Mouse (Mus musculus) heart, adult 2 months (tissue): Measurements from ENCODE around the gene Yif1a. TPM values are rescaled to one million over a fixed set of nuclear protein-coding genes. Genes with fewer than 3 reads are reported as not detected.

ENCODE experiments used
- DNase-seq, 2 experiments: peaks; one replicate each; pipeline ENCODE4 v3.0.0; 2021
- H3K27ac ChIP-seq: fragments of 200-600 bp; 2 replicates; pipeline ENCODE4 v1.8.1; 2022
- H3K27me3 ChIP-seq: fragments of 200-500 bp; 2 replicates; pipeline ENCODE4 v1.6.1; 2012; ENCODE audit warnings: mild to moderate bottlenecking, low read length, inconsistent platforms, mixed read lengths; ENCODE audit not compliant: control insufficient read depth, insufficient read depth
- H3K36me3 ChIP-seq: fragments of 200-500 bp; 2 replicates; pipeline ENCODE4 v1.6.1; 2012; ENCODE audit warnings: low read length, inconsistent platforms; ENCODE audit not compliant: control insufficient read depth, insufficient read depth
- H3K4me1 ChIP-seq: fragments of 200-500 bp; 2 replicates; pipeline ENCODE4 v1.6.1; 2011; ENCODE audit warnings: low read length; ENCODE audit not compliant: control insufficient read depth, insufficient read depth
- H3K4me3 ChIP-seq: fragments of 200-600 bp; 2 replicates; pipeline ENCODE4 v1.8.1; 2022
- H3K79me2 ChIP-seq: fragments of 200-500 bp; replicated peaks from 2 replicates; pipeline ENCODE4 v1.6.1; 2012; ENCODE audit warnings: mild to moderate bottlenecking, inconsistent platforms, low read length, moderate library complexity, mixed read lengths; ENCODE audit not compliant: control insufficient read depth, insufficient read depth
- H3K9ac ChIP-seq: fragments of 200-500 bp; 2 replicates; pipeline ENCODE4 v1.6.1; 2012; ENCODE audit warnings: low read depth, mild to moderate bottlenecking, control low read depth, inconsistent platforms, low read length, mixed read lengths
- CTCF ChIP-seq: fragments of 200-600 bp; IDR thresholded peaks from 2 replicates; pipeline ENCODE4 v1.8.1; 2022; ENCODE audit warnings: antibody characterized with exemption, mild to moderate bottlenecking, moderate library complexity
- EP300 ChIP-seq: fragments of 200-500 bp; IDR thresholded peaks from 2 replicates; pipeline ENCODE4 v1.6.1; 2011; ENCODE audit warnings: low read depth, low read length, control low read depth; ENCODE audit not compliant: insufficient read depth
- POLR2A ChIP-seq: fragments of 200-500 bp; IDR thresholded peaks from 2 replicates; pipeline ENCODE4 v1.6.1; 2011; ENCODE audit warnings: mild to moderate bottlenecking, low read depth, low read length, control low read depth; ENCODE audit not compliant: insufficient read depth
- WGBS: fragments of 180-500 bp; shearing (Covaris S2); methylation state at CpG from one replicate; pipeline ENCODE4 v1.1.7; 2018; 5-methylcytosine and 5-hydroxymethylcytosine counted together
- intact Hi-C: fragments of 180-260 bp; cut with DNase I; formaldehyde crosslinking; loops from one replicate; pipeline ENCODE4 v1.15.1; 2025
- polyA plus RNA-seq: library from polyadenylated mRNA; depleted of rRNA; stranded (reverse); fragments of >200 nt; gene quantifications from 2 replicates; pipeline ENCODE4 v1.2.3, GENCODE M21; 2012
- total RNA-seq, 2 experiments: library from RNA; stranded (reverse); gene quantifications; 2 replicates each; pipeline ENCODE4 v1.2.3; 2021

Gene Yif1a
- total and polyA plus RNA-seq, 3 experiments, result 90.8 to 242 (median 108) TPM

- intact Hi-C loops, result loop anchor here (2.0 kb wide), 1 partner anchor 20 kb away; no protein-coding TSS in a partner anchor
Measured at GRCm38 (mm10) chr19:5118384-5118698, 30.0 kb downstream of the Yif1a start, which contains the start of gene Klc2. Gene Klc2 (minus strand): TSS chr19:5118560.

GRCm38 (mm10) chr19:5122492-5122891 is 34.2 kb downstream of the Yif1a start:
- intact Hi-C loops, result no loop called here
- Histone ChIP-seq H3K27ac (no peak overlapping the region), H3K79me2 (no peaks in the 10 kb centered on the region), H3K4me3 (no peak overlapping the region), H3K9ac (no peak overlapping the region), H3K27me3 (no peaks in the 10 kb centered on the region), H3K4me1 (no peaks in the 10 kb centered on the region), H3K36me3 (no peaks in the 10 kb centered on the region)
- WGBS, result 49% methylated on average over 10 of the region's 10 CpGs
- no peak for DNase-seq
- TF ChIP-seq EP300 (no peak), POLR2A (no peak), CTCF (no peak)

More at GRCm38 (mm10) chr19:5118384-5118698, 30.0 kb downstream of the Yif1a start, which contains the start of gene Klc2:
- H3K27ac ChIP-seq, result peak within 1 kb of the TSS; percentile 77
- 2% methylated on average over 18 of the region's 18 CpGs for WGBS
- no peaks in the 10 kb centered on the region for H3K27me3 ChIP-seq
- H3K4me1 ChIP-seq, result no peaks in the 10 kb centered on the region
- no peak for DNase-seq
- peak within 1 kb of the TSS; percentile 72 for H3K9ac ChIP-seq
- peak within 1 kb of the TSS; percentile 88 for H3K4me3 ChIP-seq
- TF ChIP-seq CTCF, result no peak
- no peak for TF ChIP-seq POLR2A
- TF ChIP-seq EP300, result no peak
- H3K36me3 ChIP-seq, result no peaks in the 10 kb centered on the region
- no peaks in the 10 kb centered on the region for H3K79me2 ChIP-seq

GRCm38 (mm10) chr19:5123241-5123640 is 34.9 kb downstream of the Yif1a start:
- intact Hi-C loops, result no loop called here
- no peak overlapping the region for H3K9ac ChIP-seq

GRCm38 (mm10) chr19:5124055-5124614 is 35.8 kb downstream of the Yif1a start:
- Histone ChIP-seq H3K36me3 (no peaks in the 10 kb centered on the region), H3K4me3 (no peak overlapping the region), H3K27me3 (no peaks in the 10 kb centered on the region), H3K27ac (no peak overlapping the region), H3K4me1 (no peaks in the 10 kb centered on the region), H3K79me2 (no peaks in the 10 kb centered on the region), H3K9ac (no peak overlapping the region)
- 61% methylated on average over 7 of the region's 7 CpGs for WGBS
- TF ChIP-seq CTCF (no peak), EP300 (no peak), POLR2A (no peak)
- intact Hi-C loops, result no loop called here
- no peak for DNase-seq

More at GRCm38 (mm10) chr19:5123241-5123640, 34.9 kb downstream of the Yif1a start:
- Histone ChIP-seq H3K27ac (no peak overlapping the region), H3K4me3 (no peak overlapping the region), H3K36me3 (no peaks in the 10 kb centered on the region), H3K79me2 (no peaks in the 10 kb centered on the region), H3K4me1 (no peaks in the 10 kb centered on the region), H3K27me3 (no peaks in the 10 kb centered on the region)
- 59% methylated on average over 3 of the region's 3 CpGs for WGBS
- DNase-seq, result no peak
- no peak for TF ChIP-seq EP300
- no peak for TF ChIP-seq CTCF
- no peak for TF ChIP-seq POLR2A

- H3K27ac ChIP-seq, result no peak overlapping the region
- intact Hi-C loops, result no loop called here
- TF ChIP-seq POLR2A (no peak), CTCF (peak; percentile 63)
- H3K27me3 ChIP-seq, result no peaks in the 10 kb centered on the region
- no peak overlapping the region for H3K4me3 ChIP-seq
- no peak overlapping the region for H3K9ac ChIP-seq
- no peak for DNase-seq
- no peaks in the 10 kb centered on the region for H3K79me2 ChIP-seq
- WGBS, result 41% methylated on average over 1 of the region's 1 CpGs
- no peaks in the 10 kb centered on the region for H3K4me1 ChIP-seq
- H3K36me3 ChIP-seq, result no peaks in the 10 kb centered on the region
Measured at GRCm38 (mm10) chr19:5129770-5130169, 41.4 kb downstream of the Yif1a start.

GRCm38 (mm10) chr19:5131237-5131636 is 42.9 kb downstream of the Yif1a start:
- Histone ChIP-seq H3K4me1 (no peaks in the 10 kb centered on the region), H3K4me3 (no peak overlapping the region), H3K36me3 (no peaks in the 10 kb centered on the region), H3K27me3 (no peaks in the 10 kb centered on the region), H3K27ac (no peak overlapping the region), H3K79me2 (no peaks in the 10 kb centered on the region), H3K9ac (no peak overlapping the region)
- TF ChIP-seq CTCF (no peak), EP300 (no peak), POLR2A (no peak)
- intact Hi-C loops, result no loop called here
- WGBS, result 51% methylated on average over 4 of the region's 4 CpGs
- DNase-seq, result no peak
